Mouse (Mus musculus) hindbrain, embryonic 15.5 days (tissue): ENCODE results near the gene Kcne2. TPM values are rescaled to one million over a fixed set of nuclear protein-coding genes. Genes with fewer than 3 reads are reported as not detected.

Experiments
- ATAC-seq: fragments of 200-750 bp; cut with Nextera tagmentation; 2 replicates; pipeline ENCODE4 v1.8.0; 2017; ENCODE audit warnings: low read depth, moderate number of reproducible peaks, moderate TSS enrichment; ENCODE audit not compliant: low FRiP score
- H3K27ac ChIP-seq: fragments of 300-500 bp; sonication (generic); replicated peaks from 2 replicates; pipeline ENCODE4 v1.5.1; 2015; ENCODE audit warnings: mild to moderate bottlenecking, inconsistent platforms
- H3K27me3 ChIP-seq: fragments of 300-500 bp; sonication (generic); 2 replicates; pipeline ENCODE4 v1.6.1; 2015; ENCODE audit warnings: control low read depth, inconsistent platforms
- H3K36me3 ChIP-seq: fragments of 300-500 bp; sonication (generic); 2 replicates; pipeline ENCODE4 v1.6.1; 2015; ENCODE audit warnings: control low read depth, inconsistent platforms
- H3K4me1 ChIP-seq: fragments of 300-500 bp; sonication (generic); replicated peaks from 2 replicates; pipeline ENCODE4 v1.6.1; 2015; ENCODE audit warnings: control low read depth, inconsistent platforms
- H3K4me2 ChIP-seq: fragments of 300-500 bp; sonication (generic); 2 replicates; pipeline ENCODE4 v1.6.1; 2015; ENCODE audit warnings: moderate library complexity, mild to moderate bottlenecking, inconsistent platforms
- H3K4me3 ChIP-seq: fragments of 300-500 bp; sonication (generic); 2 replicates; pipeline ENCODE4 v1.5.1; 2015; ENCODE audit warnings: mild to moderate bottlenecking, inconsistent platforms
- H3K9ac ChIP-seq: fragments of 300-500 bp; sonication (generic); 2 replicates; pipeline ENCODE4 v1.6.1; 2015; ENCODE audit warnings: inconsistent platforms
- H3K9me3 ChIP-seq: fragments of 300-500 bp; sonication (generic); 2 replicates; pipeline ENCODE4 v1.6.1; 2016; ENCODE audit warnings: control low read depth, inconsistent platforms
- WGBS: fragments of 180-500 bp; shearing (Covaris S2); methylation state at CpG from one replicate; pipeline ENCODE4 v1.1.7; 2015; 5-methylcytosine and 5-hydroxymethylcytosine counted together
- polyA plus RNA-seq: library from polyadenylated mRNA; unstranded; fragments of >200 nt; fragmentation: Nextera tagmentation; extraction: Ambion mirVana; gene quantifications from 2 replicates; pipeline ENCODE4 v1.2.1, GENCODE M21; 2015

Kcne2 gene
- polyA plus RNA-seq, 1 experiment from 2014 or later: 31.7 TPM

GRCm38 (mm10) chr16:92340612-92341511 is 48.7 kb downstream of the Kcne2 start:
- no peaks in the 10 kb centered on the region for H3K36me3 ChIP-seq
- no peaks in the 10 kb centered on the region for H3K27me3 ChIP-seq
- ATAC-seq: peak; percentile 72
- H3K27ac ChIP-seq: 0 out of 2 replicates have a peak overlapping the region, but pooled peaks have one; percentile 27
- H3K4me2 ChIP-seq: peak overlapping the region; percentile 57
- H3K4me1 ChIP-seq: peaks cover 16% of the 10 kb centered on the region
- peak overlapping the region; percentile 29 for H3K4me3 ChIP-seq
- WGBS: 28% methylated on average over 27 of the region's 27 CpGs
- peak overlapping the region; percentile 40 for H3K9ac ChIP-seq
- H3K9me3 ChIP-seq: no peaks in the 10 kb centered on the region

- peaks cover 14% of the 10 kb centered on the region; the same call in 1 of the 2 replicates for H3K4me1 ChIP-seq
- no peak overlapping the region for H3K9ac ChIP-seq
- H3K27ac ChIP-seq: no peak overlapping the region
- no peak for ATAC-seq
- no peaks in the 10 kb centered on the region for H3K27me3 ChIP-seq
- H3K4me2 ChIP-seq: no peak overlapping the region
- no peak overlapping the region for H3K4me3 ChIP-seq
- 65% methylated on average over 11 of the region's 11 CpGs for WGBS
- H3K9me3 ChIP-seq: no peaks in the 10 kb centered on the region
- no peaks in the 10 kb centered on the region for H3K36me3 ChIP-seq
Observed at GRCm38 (mm10) chr16:92345177-92345576, 53.0 kb downstream of the Kcne2 start.

GRCm38 (mm10) chr16:92346297-92346916 is 54.2 kb downstream of the Kcne2 start:
- Histone ChIP-seq H3K27ac (no peak overlapping the region), H3K4me2 (no peak overlapping the region), H3K4me3 (no peak overlapping the region), H3K36me3 (no peaks in the 10 kb centered on the region), H3K9me3 (no peaks in the 10 kb centered on the region), H3K4me1 (peaks cover 5% of the 10 kb centered on the region; the same call in 1 of the 2 replicates), H3K27me3 (no peaks in the 10 kb centered on the region), H3K9ac (no peak overlapping the region)
- WGBS: 35% methylated on average over 13 of the region's 13 CpGs
- peak; percentile 66; the same call in 1 of the 2 replicates for ATAC-seq

Other genes with a start within 250 kb of the Kcne2 start
- gene Mrps6, start 234.1 kb upstream of the Kcne2 start, polyA plus RNA-seq: 179 and 183 TPM in 2 replicates
- 0.32 and 0.34 TPM in 2 replicates for gene Gm49711, start 234.1 kb upstream of the Kcne2 start, polyA plus RNA-seq
- 16.6 and 17.8 TPM in 2 replicates for gene Slc5a3, start 234.1 kb upstream of the Kcne2 start, polyA plus RNA-seq
- gene Smim11, start 8.9 kb downstream of the Kcne2 start, polyA plus RNA-seq: 59.3 and 71.4 TPM in 2 replicates
- gene Fam243, start 29.1 kb downstream of the Kcne2 start, polyA plus RNA-seq: 0.08 TPM in 1 of 2 replicates, not detected in the other
- 0.27 TPM in 1 of 2 replicates, not detected in the other for gene Kcne1, start 67.1 kb downstream of the Kcne2 start, polyA plus RNA-seq
- 73.3 and 79.7 TPM in 2 replicates for gene Rcan1, start 178.5 kb downstream of the Kcne2 start, polyA plus RNA-seq
- gene Clic6, start 193.3 kb downstream of the Kcne2 start, polyA plus RNA-seq: 7.0 and 9.7 TPM in 2 replicates